Mouse (Mus musculus) stomach, embryonic 15.5 days (tissue): ENCODE data around the gene Sp7. TPM values are rescaled to one million over a fixed set of nuclear protein-coding genes. Genes with fewer than 3 reads are reported as not detected.
A peak's percentile ranks its signal among the peaks of the same experiment; 100 is the strongest.

Source experiments
- ATAC-seq: fragments of 200-750 bp; cut with Nextera tagmentation; 2 replicates; pipeline ENCODE4 v1.8.0; 2017; ENCODE audit warnings: low read depth, moderate number of reproducible peaks, moderate TSS enrichment; ENCODE audit not compliant: insufficient read depth, low FRiP score
- H3K27ac ChIP-seq: fragments of 300-500 bp; sonication (generic); 2 replicates; pipeline ENCODE4 v1.5.1; 2015; ENCODE audit warnings: mild to moderate bottlenecking, inconsistent platforms
- H3K27me3 ChIP-seq: fragments of 300-500 bp; sonication (generic); replicated peaks from 2 replicates; pipeline ENCODE4 v1.6.1; 2015; ENCODE audit warnings: inconsistent platforms
- H3K36me3 ChIP-seq: fragments of 300-500 bp; sonication (generic); 2 replicates; pipeline ENCODE4 v1.6.1; 2015; ENCODE audit warnings: inconsistent platforms
- H3K4me1 ChIP-seq: fragments of 300-500 bp; sonication (generic); 2 replicates; pipeline ENCODE4 v1.6.1; 2015; ENCODE audit warnings: inconsistent platforms
- H3K4me2 ChIP-seq: fragments of 300-500 bp; sonication (generic); 2 replicates; pipeline ENCODE4 v1.6.1; 2015; ENCODE audit warnings: mild to moderate bottlenecking, inconsistent platforms
- H3K4me3 ChIP-seq: fragments of 300-500 bp; sonication (generic); replicated peaks from 2 replicates; pipeline ENCODE4 v1.5.1; 2015; ENCODE audit warnings: inconsistent platforms
- H3K9ac ChIP-seq: fragments of 300-500 bp; sonication (generic); 2 replicates; pipeline ENCODE4 v1.6.1; 2015; ENCODE audit warnings: inconsistent platforms
- H3K9me3 ChIP-seq: fragments of 300-500 bp; sonication (generic); 2 replicates; pipeline ENCODE4 v1.6.1; 2016; ENCODE audit warnings: inconsistent platforms
- WGBS: fragments of 180-500 bp; shearing (Covaris S2); methylation state at CpG from one replicate; pipeline ENCODE4 v1.1.7; 2015; 5-methylcytosine and 5-hydroxymethylcytosine counted together
- polyA plus RNA-seq: library from polyadenylated mRNA; unstranded; fragments of >200 nt; fragmentation: Nextera tagmentation; extraction: Ambion mirVana; gene quantifications from 2 replicates; pipeline ENCODE4 v1.2.1, GENCODE M21; 2015

Gene Sp7
- polyA plus RNA-seq, 1 experiment from 2014 or later = 1.1 TPM

- H3K4me3 ChIP-seq = no peak overlapping the region
- H3K9me3 ChIP-seq = no peaks in the 10 kb centered on the region
- no peak overlapping the region for H3K4me2 ChIP-seq
- H3K27ac ChIP-seq = no peak overlapping the region
- peaks cover 55% of the 10 kb centered on the region for H3K36me3 ChIP-seq
- H3K27me3 ChIP-seq = no peaks in the 10 kb centered on the region
- no peak for ATAC-seq
- no peak overlapping the region for H3K9ac ChIP-seq
- peaks cover 25% of the 10 kb centered on the region for H3K4me1 ChIP-seq
- 83% methylated on average over 8 of the region's 8 CpGs for WGBS
Observed at GRCm38 (mm10) chr15:102335254-102335653, 31.7 kb downstream of the Sp7 start.

GRCm38 (mm10) chr15:102331610-102332015 lies 35.4 kb downstream of the Sp7 start, which contains the start of gene Myg1:
TSS of gene Myg1 (plus strand) at chr15:102331709.
- peak within 1 kb of the TSS; percentile 86 for H3K4me3 ChIP-seq
- H3K27ac ChIP-seq = peak within 1 kb of the TSS; percentile 88
- H3K4me2 ChIP-seq = peak within 1 kb of the TSS; percentile 70
- no peaks in the 10 kb centered on the region for H3K27me3 ChIP-seq
- H3K9ac ChIP-seq = peak within 1 kb of the TSS; percentile 69
- peaks cover 36% of the 10 kb centered on the region for H3K36me3 ChIP-seq
- peaks cover 33% of the 10 kb centered on the region for H3K4me1 ChIP-seq
- WGBS = under 1% methylated on average over 30 of the region's 30 CpGs
- ATAC-seq = peak; percentile 93
- H3K9me3 ChIP-seq = no peaks in the 10 kb centered on the region

GRCm38 (mm10) chr15:102326892-102327291 lies 40.1 kb downstream of the Sp7 start:
- Histone ChIP-seq H3K36me3 (peaks cover 33% of the 10 kb centered on the region), H3K4me3 (peak overlapping the region; percentile 90), H3K9ac (peak overlapping the region; percentile 82; the same call in 1 of the 2 replicates), H3K4me2 (peak overlapping the region; percentile 55), H3K27me3 (no peaks in the 10 kb centered on the region), H3K27ac (no peak overlapping the region), H3K9me3 (no peaks in the 10 kb centered on the region), H3K4me1 (peaks cover 19% of the 10 kb centered on the region)
- 58% methylated on average over 8 of the region's 8 CpGs for WGBS
- ATAC-seq = no peak

DNA sequence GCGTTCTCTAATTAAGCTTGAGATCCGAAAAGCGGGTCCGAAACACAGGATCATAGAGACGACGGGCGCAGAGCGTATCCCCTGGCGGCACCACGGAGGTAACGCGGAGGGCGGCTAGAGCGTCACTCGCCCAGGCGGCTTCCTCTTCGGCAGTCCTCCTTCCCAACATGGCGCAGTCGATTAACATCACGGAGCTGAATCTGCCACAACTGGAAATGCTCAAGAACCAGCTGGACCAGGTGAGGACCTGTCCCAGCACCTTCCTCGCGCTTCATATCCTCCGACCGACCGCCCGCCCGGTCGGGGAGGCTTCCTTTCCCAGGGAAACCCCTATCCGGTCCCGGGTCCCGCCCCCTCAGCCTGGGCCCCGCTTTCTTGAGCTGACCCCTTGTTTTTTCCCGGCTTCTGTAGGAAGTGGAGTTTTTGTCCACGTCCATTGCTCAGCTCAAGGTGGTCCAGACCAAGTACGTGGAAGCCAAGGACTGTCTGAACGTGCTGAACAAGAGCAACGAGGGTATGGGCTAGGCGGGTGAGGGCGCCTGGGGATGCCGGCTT lies 40.9 kb downstream of the Sp7 start, which contains the start of gene Pfdn5:
TSS of gene Pfdn5 (plus strand) at position 95 of the 555 bp plus-strand sequence.
- ATAC-seq = peak; percentile 88; the same call in 1 of the 2 replicates
- Histone ChIP-seq H3K4me1 (peaks cover 16% of the 10 kb centered on the region), H3K4me3 (peak within 1 kb of the TSS; percentile 90), H3K36me3 (peaks cover 33% of the 10 kb centered on the region), H3K4me2 (peak within 1 kb of the TSS; percentile 55), H3K27me3 (no peaks in the 10 kb centered on the region), H3K9ac (peak within 1 kb of the TSS; percentile 82), H3K27ac (peak within 1 kb of the TSS; percentile 78), H3K9me3 (no peaks in the 10 kb centered on the region)
- WGBS = under 1% methylated on average over 40 of the region's 40 CpGs

DNA sequence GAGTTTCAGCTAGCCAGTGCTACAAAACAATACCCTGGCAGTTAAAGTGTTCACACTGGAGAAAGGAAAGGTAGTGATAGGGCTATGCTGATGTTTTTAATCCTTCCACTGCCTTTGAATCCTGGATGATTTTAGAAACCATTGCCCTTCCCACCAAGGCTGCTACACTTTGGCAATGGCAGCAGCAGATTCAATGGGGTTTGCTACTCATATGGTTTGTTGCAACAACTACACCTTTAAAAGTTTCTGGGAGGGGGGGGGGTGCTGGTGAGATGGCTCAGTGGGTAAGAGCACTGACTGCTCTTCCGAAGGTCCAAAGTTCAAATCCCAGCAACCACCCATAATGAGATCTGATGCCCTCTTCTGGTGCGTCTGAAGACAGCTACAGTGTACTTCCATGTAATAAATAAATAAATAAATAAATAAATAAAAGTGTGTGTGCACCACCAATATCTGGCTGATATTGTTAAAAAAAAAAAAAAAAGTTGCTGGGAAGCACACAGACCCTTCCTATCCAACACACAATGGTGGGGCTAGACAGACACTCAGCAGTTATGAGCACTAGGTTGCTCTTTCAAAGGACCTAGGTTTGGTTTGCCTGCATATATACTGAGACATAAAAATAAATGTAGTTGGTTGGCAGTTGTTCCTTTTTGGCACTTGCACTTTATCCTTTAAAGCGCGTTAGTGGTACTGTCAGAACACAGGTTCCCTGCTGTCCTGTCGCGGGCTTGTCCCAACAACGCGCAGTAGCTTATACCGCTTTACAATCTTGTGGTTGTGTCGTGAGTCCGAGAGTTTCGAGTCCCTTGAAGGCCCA lies 42.1 kb downstream of the Sp7 start:
- H3K27ac ChIP-seq = no peak overlapping the region
- no peak overlapping the region for H3K4me3 ChIP-seq
- H3K9me3 ChIP-seq = no peaks in the 10 kb centered on the region
- WGBS = 79% methylated on average over 12 of the region's 12 CpGs
- H3K4me2 ChIP-seq = peak overlapping the region; percentile 55
- no peak for ATAC-seq
- no peaks in the 10 kb centered on the region for H3K27me3 ChIP-seq
- peaks cover 11% of the 10 kb centered on the region for H3K4me1 ChIP-seq
- H3K9ac ChIP-seq = no peak overlapping the region
- H3K36me3 ChIP-seq = peaks cover 34% of the 10 kb centered on the region

GRCm38 (mm10) chr15:102316263-102316662 lies 50.7 kb downstream of the Sp7 start:
- Histone ChIP-seq H3K9me3 (no peaks in the 10 kb centered on the region), H3K36me3 (peaks cover 55% of the 10 kb centered on the region), H3K4me1 (no peaks in the 10 kb centered on the region), H3K4me3 (no peak overlapping the region), H3K27ac (no peak overlapping the region), H3K27me3 (no peaks in the 10 kb centered on the region), H3K9ac (no peak overlapping the region), H3K4me2 (no peak overlapping the region)
- WGBS = 88% methylated on average over 6 of the region's 6 CpGs
- ATAC-seq = no peak

DNA sequence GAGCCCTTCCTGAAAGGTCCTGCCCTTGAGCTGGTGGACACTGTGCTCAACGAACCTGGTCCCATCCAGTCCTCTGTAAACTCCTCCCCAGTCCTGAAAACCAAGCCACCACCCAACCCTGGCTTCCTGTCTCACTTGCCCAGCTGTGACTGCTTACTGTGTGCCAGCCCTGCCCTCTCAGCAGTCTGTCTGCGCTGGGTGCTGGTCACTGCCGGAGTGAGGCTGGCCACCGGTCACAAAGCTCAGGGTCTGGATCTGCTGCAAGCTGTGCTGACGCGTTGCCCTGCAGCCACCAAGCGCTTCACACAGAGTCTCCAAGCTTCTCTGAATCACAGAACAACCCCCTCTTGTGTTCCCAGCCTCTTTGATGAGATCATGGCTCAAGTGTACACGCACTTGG lies 51.7 kb downstream of the Sp7 start:
- Histone ChIP-seq H3K9ac (no peak overlapping the region), H3K27ac (no peak overlapping the region), H3K9me3 (no peaks in the 10 kb centered on the region), H3K4me3 (no peak overlapping the region), H3K4me1 (no peaks in the 10 kb centered on the region), H3K36me3 (peaks cover 51% of the 10 kb centered on the region), H3K27me3 (no peaks in the 10 kb centered on the region), H3K4me2 (no peak overlapping the region)
- WGBS = 90% methylated on average over 8 of the region's 8 CpGs
- no peak for ATAC-seq

DNA sequence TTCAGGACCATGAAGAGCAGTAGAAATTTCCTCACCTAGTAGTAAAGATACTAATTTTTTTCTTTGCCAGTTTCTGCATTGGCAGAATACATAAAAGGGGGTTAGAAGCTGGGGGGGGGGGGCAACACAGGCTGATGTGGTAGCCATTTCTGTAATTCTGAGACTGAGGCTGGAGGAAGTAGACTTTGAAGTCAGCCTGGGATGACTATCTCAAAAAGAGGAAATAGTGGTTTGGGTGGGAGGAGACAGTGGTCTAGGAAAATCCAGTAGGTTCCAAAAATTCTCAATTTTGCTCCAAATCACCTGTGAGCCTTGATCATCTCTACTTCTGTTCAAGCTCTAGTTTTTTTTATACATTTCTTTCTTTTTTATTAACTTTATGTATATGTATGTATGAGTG lies 55.5 kb downstream of the Sp7 start:
- Histone ChIP-seq H3K9ac (no peak overlapping the region), H3K27ac (no peak overlapping the region), H3K4me3 (no peak overlapping the region), H3K9me3 (no peaks in the 10 kb centered on the region), H3K4me1 (peaks cover 5% of the 10 kb centered on the region; the same call in 1 of the 2 replicates), H3K36me3 (peaks cover 43% of the 10 kb centered on the region), H3K4me2 (no peak overlapping the region), H3K27me3 (no peaks in the 10 kb centered on the region)
- ATAC-seq = no peak

- H3K4me1 ChIP-seq = peaks cover 5% of the 10 kb centered on the region; the same call in 1 of the 2 replicates
- H3K4me3 ChIP-seq = no peak overlapping the region
- no peak overlapping the region for H3K4me2 ChIP-seq
- H3K9ac ChIP-seq = no peak overlapping the region
- WGBS = 52% methylated on average over 10 of the region's 10 CpGs
- no peaks in the 10 kb centered on the region for H3K27me3 ChIP-seq
- peak overlapping the region; percentile 40; the same call in 1 of the 2 replicates for H3K27ac ChIP-seq
- H3K9me3 ChIP-seq = no peaks in the 10 kb centered on the region
- peak; percentile 45; the same call in 1 of the 2 replicates for ATAC-seq
- peaks cover 43% of the 10 kb centered on the region for H3K36me3 ChIP-seq
Observed at GRCm38 (mm10) chr15:102310074-102310845, 56.7 kb downstream of the Sp7 start.

DNA sequence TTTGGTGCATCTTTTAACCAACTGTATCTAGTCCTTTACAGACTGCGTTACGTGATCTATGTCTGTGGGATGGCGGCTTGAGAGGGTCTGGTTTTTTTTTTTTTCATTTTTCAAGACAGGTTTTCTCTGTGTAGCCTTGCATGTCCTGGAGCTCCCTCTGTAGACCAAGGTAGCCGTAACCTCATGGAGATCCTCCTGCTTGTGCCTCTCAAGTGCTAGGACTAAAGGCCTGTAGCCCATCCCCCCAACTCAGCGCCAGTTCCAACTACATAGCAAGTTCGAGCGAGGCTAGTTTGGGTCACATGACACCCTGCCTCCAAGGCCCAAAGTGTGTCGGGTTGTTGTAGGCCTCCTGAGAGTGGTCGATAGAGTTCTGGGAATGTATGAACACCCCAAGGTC lies 58.3 kb downstream of the Sp7 start:
- no peak overlapping the region for H3K4me3 ChIP-seq
- no peaks in the 10 kb centered on the region for H3K27me3 ChIP-seq
- peaks cover 49% of the 10 kb centered on the region for H3K36me3 ChIP-seq
- no peaks in the 10 kb centered on the region for H3K9me3 ChIP-seq
- H3K9ac ChIP-seq = no peak overlapping the region
- 85% methylated on average over 9 of the region's 9 CpGs for WGBS
- H3K4me2 ChIP-seq = no peak overlapping the region
- H3K4me1 ChIP-seq = peaks cover 5% of the 10 kb centered on the region; the same call in 1 of the 2 replicates
- no peak overlapping the region for H3K27ac ChIP-seq
- ATAC-seq = no peak
